Mouse (Mus musculus): Measurements from ENCODE around the gene Lhpp.

DNA sequence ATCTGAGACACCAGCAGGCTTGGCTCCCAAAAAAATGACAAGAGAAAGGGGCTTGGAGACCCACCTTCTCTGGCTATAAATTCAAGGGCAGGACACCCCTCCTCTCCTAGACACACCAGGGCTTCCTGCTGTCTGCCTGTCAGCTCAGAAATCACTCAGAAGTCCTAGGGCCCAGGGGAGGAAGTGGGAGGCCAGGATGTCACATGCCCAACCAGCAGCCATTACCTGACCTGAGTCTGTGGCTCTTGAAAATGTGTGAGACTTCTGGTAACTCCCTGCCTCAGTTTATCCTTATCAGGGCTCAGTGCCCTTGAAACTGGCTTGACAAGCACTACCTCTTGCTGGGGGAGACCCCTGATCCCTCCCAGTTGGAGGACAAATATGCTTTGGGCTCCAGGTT lies 89.2 kb downstream of the Lhpp start:
- TF ChIP-seq CTCF (IDR thresholded peaks at IDR 0.05; ENCODE audit: extremely low read depth, insufficient read length, insufficient replicate concordance, low read depth, low read length) (no peak), POLR2A (IDR thresholded peaks at IDR 0.05; ENCODE audit: low read depth, low read length) (no peak)

Data from small intestine, adult 2 months (tissue).